ENCODE assay signal across 18 mouse cellular contexts in the genomic region with DNA sequence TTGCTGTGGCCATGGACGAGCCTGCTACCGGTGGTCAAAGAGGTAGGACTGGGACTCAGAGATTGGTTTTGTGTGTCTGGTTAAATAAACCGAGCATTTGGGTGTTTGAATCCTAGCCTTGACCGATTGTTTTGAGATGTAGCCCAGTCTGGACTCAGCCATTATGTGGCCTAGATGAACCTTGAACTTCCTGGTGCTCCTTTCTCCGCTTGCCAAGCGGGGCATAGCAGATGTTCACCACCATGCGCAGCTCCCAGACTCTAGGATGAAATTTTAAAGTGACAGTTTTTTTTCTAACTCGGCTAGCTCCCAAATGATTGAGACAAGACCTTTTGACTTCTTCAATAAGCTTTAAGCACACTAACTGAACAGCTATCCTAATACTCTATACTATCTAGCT.
"Had no signal": no experiment of that assay in that cellular context is flagged by ENCODE, and none has a peak within 500 bp of the region (broad histone marks: within the 10 kb centered on the region; RNA-seq: fewer than 3 reads in every experiment).

No protein-coding gene starts in this region.

- H3K4me3 ChIP-seq: midbrain, embryonic 10.5 days; midbrain, embryonic 12.5 days; myocyte; neural tube, embryonic 13.5 days; neural tube, embryonic 15.5 days had no signal

- H3K36me3 ChIP-seq: midbrain, embryonic 10.5 days; midbrain, embryonic 12.5 days had no signal

- H3K9me3 ChIP-seq: midbrain, embryonic 12.5 days had no signal

- DNase-seq: lung, embryonic 14.5 days; lung, postnatal 10 days; lung, postnatal 4 days; midbrain, embryonic 14.5 days; retina, postnatal 1 day; right cerebral cortex, adult 18-20 months; right cerebral cortex, postnatal 25 days; right cerebral cortex, postnatal 4 days; spleen, adult 18-20 months; thymus, adult 18-20 months; thymus, postnatal 14 days; thymus, postnatal 36 days had no signal

- H3K4me1 ChIP-seq: midbrain, embryonic 10.5 days; midbrain, embryonic 12.5 days; neural tube, embryonic 13.5 days had no signal

- H3K9ac ChIP-seq: lung, embryonic 14.5 days; midbrain, embryonic 12.5 days; neural tube, embryonic 13.5 days; neural tube, embryonic 15.5 days had no signal

- ATAC-seq: midbrain, embryonic 16.5 days had no signal

- H3K27me3 ChIP-seq: midbrain, embryonic 12.5 days; neural tube, embryonic 13.5 days; neural tube, embryonic 15.5 days had no signal

- H3K4me2 ChIP-seq: lung, embryonic 14.5 days; midbrain, embryonic 12.5 days; neural tube, embryonic 13.5 days; neural tube, embryonic 15.5 days had no signal

- H3K27ac ChIP-seq: midbrain, embryonic 10.5 days; midbrain, embryonic 12.5 days; neural tube, embryonic 13.5 days; neural tube, embryonic 15.5 days had no signal
